Mouse (Mus musculus): ENCODE measurements at regions not wholly inside any gene's neighbourhood (a gene's known extent, or its start where the extent isn't known, plus 50 kb on each side); places are given as distances from the start of the nearest gene placed in this dataset.

- no peak for DNase-seq (ENCODE audit: low spot score)
These were observed 296.7 kb upstream of the Adgrl2 start for GRCm38 (mm10) chr3:149287080-149287479.

- no peak for DNase-seq (ENCODE audit: low spot score)
These were observed 294.6 kb upstream of the Adgrl2 start for GRCm38 (mm10) chr3:149284976-149285375.

GRCm38 (mm10) chr3:149280807-149281789 lies 290.7 kb upstream of the Adgrl2 start:
- DNase-seq (ENCODE audit: low spot score), result no peak

GRCm38 (mm10) chr3:149279338-149279737 lies 289.0 kb upstream of the Adgrl2 start:
- no peak for DNase-seq (ENCODE audit: low spot score)

- DNase-seq (ENCODE audit: low spot score), result no peak
These were observed 287.5 kb upstream of the Adgrl2 start for GRCm38 (mm10) chr3:149277812-149278211.

GRCm38 (mm10) chr3:149275478-149276132 lies 285.2 kb upstream of the Adgrl2 start:
- DNase-seq (ENCODE audit: low spot score), result no peak

GRCm38 (mm10) chr3:149274987-149275386 lies 284.6 kb upstream of the Adgrl2 start:
- no peak for DNase-seq (ENCODE audit: low spot score)

GRCm38 (mm10) chr3:149273993-149274692 lies 283.8 kb upstream of the Adgrl2 start:
- DNase-seq (ENCODE audit: low spot score), result no peak

- no peak for DNase-seq (ENCODE audit: low spot score)
These were observed 280.1 kb upstream of the Adgrl2 start for GRCm38 (mm10) chr3:149270459-149270858.

GRCm38 (mm10) chr3:149262332-149262970 lies 272.1 kb upstream of the Adgrl2 start:
- DNase-seq (ENCODE audit: low spot score), result no peak

GRCm38 (mm10) chr3:149261764-149262163 lies 271.4 kb upstream of the Adgrl2 start:
- no peak for DNase-seq (ENCODE audit: low spot score)

- no peak for DNase-seq (ENCODE audit: low spot score)
These were observed 268.5 kb upstream of the Adgrl2 start for GRCm38 (mm10) chr3:149258826-149259225.

- DNase-seq (ENCODE audit: low spot score), result no peak
These were observed 266.5 kb upstream of the Adgrl2 start for GRCm38 (mm10) chr3:149256891-149257290.

GRCm38 (mm10) chr3:149253080-149253479 lies 262.7 kb upstream of the Adgrl2 start:
- DNase-seq (ENCODE audit: low spot score), result no peak

GRCm38 (mm10) chr3:149252144-149252543 lies 261.8 kb upstream of the Adgrl2 start:
- DNase-seq (ENCODE audit: low spot score), result no peak

- DNase-seq (ENCODE audit: low spot score), result no peak
These were observed 257.3 kb upstream of the Adgrl2 start for GRCm38 (mm10) chr3:149247626-149247987.

GRCm38 (mm10) chr3:149246935-149247625 lies 256.7 kb upstream of the Adgrl2 start:
- DNase-seq (ENCODE audit: low spot score), result no peak

- DNase-seq (ENCODE audit: low spot score), result no peak
These were observed 249.3 kb upstream of the Adgrl2 start for GRCm38 (mm10) chr3:149239664-149240063.

GRCm38 (mm10) chr3:149238076-149238475 lies 247.7 kb upstream of the Adgrl2 start:
- DNase-seq (ENCODE audit: low spot score), result no peak

- no peak for DNase-seq (ENCODE audit: low spot score)
These were observed 244.8 kb upstream of the Adgrl2 start for GRCm38 (mm10) chr3:149235183-149235582.

- no peak for DNase-seq (ENCODE audit: low spot score)
These were observed 243.4 kb upstream of the Adgrl2 start for GRCm38 (mm10) chr3:149233691-149234131.
